Mouse (Mus musculus): ENCODE measurements at regions not wholly inside any gene's neighbourhood (a gene's known extent, or its start where the extent isn't known, plus 50 kb on each side); places are given as distances from the start of the nearest gene placed in this dataset.

GRCm38 (mm10) chr6:93391166-93391565 lies 447.9 kb upstream of the Adamts9 start:
- DNase-seq, result no peak

- no peak for DNase-seq
Measured at GRCm38 (mm10) chr6:93371341-93371740, 428.0 kb upstream of the Adamts9 start.

DNA sequence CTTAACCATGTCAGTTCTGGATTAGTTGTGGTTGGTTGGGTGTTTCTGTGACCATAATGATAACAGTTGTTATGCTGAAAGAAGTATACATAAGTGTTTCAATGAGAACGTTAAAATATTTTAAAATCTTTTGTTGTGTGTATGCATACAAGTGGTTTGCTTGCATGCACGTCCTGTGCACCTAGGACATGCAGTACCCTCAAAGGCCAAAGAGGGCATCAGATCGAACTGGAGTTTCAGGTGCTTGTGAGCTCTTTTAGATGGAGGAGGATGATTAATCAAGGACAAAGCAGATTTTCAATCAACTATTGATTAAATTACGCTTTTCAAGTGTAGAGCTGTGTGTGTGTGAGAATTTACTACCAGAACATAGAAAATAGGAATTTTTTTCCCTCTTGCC lies 420.6 kb upstream of the Adamts9 start:
- no peak for DNase-seq

- DNase-seq, result no peak
Measured at GRCm38 (mm10) chr6:93353353-93354125, 410.2 kb upstream of the Adamts9 start.

- DNase-seq, result no peak
Measured at GRCm38 (mm10) chr6:93349936-93350700, 406.8 kb upstream of the Adamts9 start.

GRCm38 (mm10) chr6:93348141-93348540 lies 404.8 kb upstream of the Adamts9 start:
- no peak for DNase-seq

- no peak for DNase-seq
Measured at GRCm38 (mm10) chr6:93328683-93329082, 385.4 kb upstream of the Adamts9 start.

DNA sequence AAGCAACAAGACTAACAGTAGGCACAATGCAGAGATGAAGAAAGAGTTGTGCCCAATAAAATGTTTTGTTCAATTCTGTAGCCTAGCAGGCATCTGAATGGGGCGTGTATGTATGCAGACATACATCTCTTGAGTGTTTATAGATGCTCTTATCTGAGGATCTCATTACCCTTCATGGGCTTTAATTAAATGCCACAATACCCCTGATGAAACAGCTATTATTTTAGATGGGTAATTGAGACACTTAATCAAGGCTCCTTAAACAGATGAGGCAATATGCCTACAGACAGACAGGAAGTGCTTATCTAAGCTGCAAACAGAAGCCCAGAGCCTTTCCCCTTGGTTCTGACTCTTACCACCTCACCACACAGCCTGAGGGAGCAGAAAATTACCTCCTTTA lies 384.6 kb upstream of the Adamts9 start:
- no peak for DNase-seq

DNA sequence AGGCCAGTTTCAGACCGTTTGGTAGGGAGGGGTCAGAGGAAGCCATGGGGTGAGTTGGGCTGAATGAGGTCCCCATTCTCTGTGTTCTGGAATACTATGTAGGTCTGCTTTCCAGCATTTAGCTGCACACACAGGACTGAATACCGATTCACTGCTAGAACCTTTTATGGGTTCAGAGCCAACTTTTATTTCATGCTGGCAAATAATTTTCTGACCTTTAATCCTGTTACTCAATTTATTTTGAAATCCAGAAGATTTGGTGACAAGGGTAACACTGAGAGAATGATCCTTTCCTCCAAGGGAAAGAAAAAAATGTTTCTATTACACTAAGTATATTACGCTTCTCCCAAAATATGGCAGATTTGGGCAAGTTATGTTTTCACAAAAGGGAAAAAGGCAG lies 380.6 kb upstream of the Adamts9 start:
- DNase-seq, result no peak

- no peak for DNase-seq
Measured at GRCm38 (mm10) chr6:93314625-93315024, 371.3 kb upstream of the Adamts9 start.

GRCm38 (mm10) chr6:93305176-93305575 lies 361.9 kb upstream of the Adamts9 start:
- DNase-seq, result no peak

- no peak for DNase-seq
Measured at GRCm38 (mm10) chr6:93297975-93298374, 354.7 kb upstream of the Adamts9 start.

DNA sequence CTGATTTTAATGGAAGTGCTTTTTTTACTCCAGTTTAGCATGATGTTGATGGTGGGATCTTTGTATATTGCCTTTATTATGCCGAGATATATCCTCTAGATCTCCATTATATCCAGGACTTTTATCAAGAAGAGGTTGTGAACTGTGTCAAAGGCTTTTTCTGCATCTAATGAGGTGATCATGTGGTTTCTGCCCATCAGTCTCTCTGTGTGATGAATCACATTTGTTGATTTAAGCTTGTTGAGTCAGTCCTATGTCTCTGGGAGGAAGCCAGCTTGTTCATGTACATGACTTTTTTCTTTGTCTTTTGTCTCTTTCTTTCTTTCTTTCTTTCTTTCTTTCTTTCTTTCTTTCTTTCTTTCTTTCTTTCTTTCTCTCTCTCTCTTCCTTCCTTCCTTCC lies 348.4 kb upstream of the Adamts9 start:
- DNase-seq, result no peak

GRCm38 (mm10) chr6:93288421-93288820 lies 345.1 kb upstream of the Adamts9 start:
- no peak for DNase-seq

- DNase-seq, result no peak
Measured at GRCm38 (mm10) chr6:93285796-93286195, 342.5 kb upstream of the Adamts9 start.

GRCm38 (mm10) chr6:93281530-93281929 lies 338.2 kb upstream of the Adamts9 start:
- no peak for DNase-seq

- DNase-seq, result peak; percentile 51 to 63
Measured at GRCm38 (mm10) chr6:93273917-93274513, 330.7 kb upstream of the Adamts9 start.

DNA sequence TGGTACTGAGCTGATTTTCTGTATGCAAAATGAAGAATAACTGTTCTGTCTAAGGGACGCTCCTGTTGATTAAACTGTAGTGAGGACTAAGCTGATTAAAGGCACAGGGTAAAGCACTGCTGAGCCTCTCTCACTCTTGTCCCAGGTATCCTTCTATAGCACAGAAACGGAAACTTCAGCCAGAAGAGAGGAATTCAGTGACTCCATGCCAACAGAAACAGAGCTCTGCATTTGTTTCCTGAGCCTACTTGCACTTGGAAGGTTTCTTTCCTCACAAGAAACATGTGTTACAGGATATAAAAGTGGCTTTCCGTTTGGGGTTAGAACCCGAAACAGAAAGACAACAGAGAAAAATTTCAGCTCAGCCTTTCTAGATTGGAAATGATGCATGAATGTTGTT lies 328.9 kb upstream of the Adamts9 start:
- no peak for DNase-seq

DNA sequence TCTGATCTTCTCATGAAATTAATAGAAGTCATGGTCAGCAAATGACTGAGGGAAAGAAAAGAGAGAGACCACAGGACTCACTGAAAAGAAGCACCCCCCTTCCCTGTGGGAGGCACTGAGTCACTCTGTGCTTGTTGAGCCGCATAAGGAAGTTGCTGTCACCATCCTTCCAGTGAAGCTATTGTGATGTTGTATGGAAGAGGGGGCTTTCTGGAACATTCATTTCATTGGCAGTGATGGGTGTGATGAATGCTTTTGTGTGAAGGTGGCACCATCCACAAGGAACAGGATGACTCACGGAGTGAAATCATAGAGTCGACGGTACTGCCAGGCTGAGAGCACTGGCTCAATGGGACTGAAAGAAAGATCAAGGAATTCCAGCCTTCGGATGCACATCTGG lies 323.5 kb upstream of the Adamts9 start:
- no peak for DNase-seq

DNA sequence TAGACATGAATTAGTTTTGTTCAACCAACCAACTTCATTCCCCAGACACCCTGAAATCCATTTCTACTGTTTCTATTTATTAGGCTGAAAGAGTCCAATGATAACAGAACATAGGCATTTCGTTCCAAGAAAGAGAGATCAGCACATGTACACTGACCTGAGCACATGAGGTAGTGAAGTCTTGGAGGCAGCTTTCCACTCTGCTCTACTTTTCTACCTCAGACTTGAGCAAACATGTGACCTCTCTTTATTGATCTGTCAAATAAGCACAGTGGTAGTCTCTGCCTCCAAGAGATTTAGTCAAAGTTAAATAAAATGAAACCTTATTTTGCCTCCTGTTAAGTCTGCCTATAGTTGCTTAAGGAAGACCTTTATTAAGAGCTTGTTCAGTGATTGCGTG lies 321.9 kb upstream of the Adamts9 start:
- DNase-seq, result no peak

GRCm38 (mm10) chr6:93260827-93261226 lies 317.5 kb upstream of the Adamts9 start:
- no peak for DNase-seq

DNA sequence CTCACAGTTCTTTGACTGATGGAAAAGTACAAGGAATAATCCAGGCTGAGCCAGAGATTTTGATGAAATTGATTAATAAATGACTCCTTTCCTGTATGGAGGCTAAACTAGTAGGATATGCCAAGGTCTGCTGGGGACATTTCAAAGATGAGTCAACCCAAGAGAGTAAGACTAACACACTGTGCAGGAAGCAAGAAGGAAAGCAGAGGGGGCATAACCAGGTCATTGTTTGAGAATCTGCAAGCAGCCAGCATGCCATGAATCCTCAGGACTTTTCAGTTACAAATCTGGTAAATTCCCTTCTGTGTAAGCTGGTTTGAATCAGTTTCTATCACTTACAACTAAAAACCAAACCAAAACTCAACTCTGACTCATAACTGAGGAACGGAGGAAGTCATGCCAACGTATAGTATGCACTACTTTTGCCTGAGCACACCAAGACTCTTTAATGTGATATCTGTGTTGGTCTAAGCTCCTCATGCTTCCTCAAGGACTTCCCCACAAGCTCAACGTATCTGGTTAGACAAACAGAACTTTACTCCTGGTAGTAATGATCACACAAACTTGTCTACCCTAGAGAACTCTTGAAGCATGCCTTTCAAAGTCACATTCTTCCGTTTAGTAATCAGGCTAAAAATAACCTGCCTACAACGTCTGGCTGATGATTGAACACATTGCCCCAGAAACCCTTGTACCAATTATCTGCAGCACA lies 314.0 kb upstream of the Adamts9 start:
- peak in 1 of 2 experiments; percentile 6 for DNase-seq

- no peak for DNase-seq
Measured at GRCm38 (mm10) chr6:93253746-93254145, 310.5 kb upstream of the Adamts9 start.

All from lung, adult 18-20 months (tissue).